Mouse (Mus musculus): ENCODE measurements around the gene Cdh10. TPM values are rescaled to one million over a fixed set of nuclear protein-coding genes. Genes with fewer than 3 reads are reported as not detected.

The Cdh10 gene
- under 1 TPM in 1 of 2 experiments, not detected in 1; 0.10 TPM for total RNA-seq (2021)
- long read RNA-seq, experiment 1, result 0 reads
- long read RNA-seq, experiment 2, result 0 reads

- intact Hi-C loops (cut with DNase I), result no loop called here
- peak; percentile 6 for DNase-seq
Observed at GRCm38 (mm10) chr15:18818185-18818973, at the start of gene Cdh10. TSS of gene Cdh10 (plus strand) at chr15:18818947.

- intact Hi-C loops (cut with DNase I), result no loop called here
- no peak for DNase-seq
Observed at GRCm38 (mm10) chr15:18809148-18809827, 9.5 kb upstream of the Cdh10 start.

GRCm38 (mm10) chr15:18817707-18818106 lies 1.0 kb upstream of the Cdh10 start:
- intact Hi-C loops (cut with DNase I), result no loop called here
- DNase-seq, result no peak

GRCm38 (mm10) chr15:18820226-18820625 lies 1.5 kb downstream of the Cdh10 start:
- DNase-seq, result no peak
- intact Hi-C loops (cut with DNase I), result no loop called here

GRCm38 (mm10) chr15:18821114-18821756 lies 2.5 kb downstream of the Cdh10 start:
- peak; percentile 74 to 88 for DNase-seq
- intact Hi-C loops (cut with DNase I), result no loop called here

GRCm38 (mm10) chr15:18823420-18823819 lies 4.7 kb downstream of the Cdh10 start:
- intact Hi-C loops (cut with DNase I), result loop anchor here (2.0 kb wide), 1 partner anchor 453 kb away; no protein-coding TSS in a partner anchor
- no peak for DNase-seq

GRCm38 (mm10) chr15:18832263-18832662 lies 13.5 kb downstream of the Cdh10 start:
- intact Hi-C loops (cut with DNase I), result no loop called here
- peak; percentile 27 to 39 for DNase-seq

- intact Hi-C loops (cut with DNase I), result no loop called here
- DNase-seq, result no peak
Observed at GRCm38 (mm10) chr15:18841769-18842168, 23.0 kb downstream of the Cdh10 start.

- intact Hi-C loops (cut with DNase I), result no loop called here
- no peak for DNase-seq
Observed at GRCm38 (mm10) chr15:18844807-18845206, 26.1 kb downstream of the Cdh10 start.

- intact Hi-C loops (cut with DNase I), result no loop called here
- no peak for DNase-seq
Observed at GRCm38 (mm10) chr15:18850497-18850896, 31.8 kb downstream of the Cdh10 start.

GRCm38 (mm10) chr15:18858135-18858534 lies 39.4 kb downstream of the Cdh10 start:
- no peak for DNase-seq
- intact Hi-C loops (cut with DNase I), result no loop called here

- DNase-seq, result no peak
- intact Hi-C loops (cut with DNase I), result no loop called here
Observed at GRCm38 (mm10) chr15:18869871-18870270, 51.1 kb downstream of the Cdh10 start.

GRCm38 (mm10) chr15:18881467-18881866 lies 62.7 kb downstream of the Cdh10 start:
- intact Hi-C loops (cut with DNase I), result no loop called here
- DNase-seq, result no peak

GRCm38 (mm10) chr15:18886673-18887072 lies 67.9 kb downstream of the Cdh10 start:
- intact Hi-C loops (cut with DNase I), result no loop called here
- DNase-seq, result no peak

GRCm38 (mm10) chr15:18888912-18889311 lies 70.2 kb downstream of the Cdh10 start:
- intact Hi-C loops (cut with DNase I), result no loop called here
- no peak for DNase-seq

GRCm38 (mm10) chr15:18890358-18890757 lies 71.6 kb downstream of the Cdh10 start:
- intact Hi-C loops (cut with DNase I), result no loop called here
- DNase-seq, result no peak

- no peak for DNase-seq
- intact Hi-C loops (cut with DNase I), result no loop called here
Observed at GRCm38 (mm10) chr15:18900776-18901175, 82.0 kb downstream of the Cdh10 start.

- no peak for DNase-seq
- intact Hi-C loops (cut with DNase I), result no loop called here
Observed at GRCm38 (mm10) chr15:18904131-18904530, 85.4 kb downstream of the Cdh10 start.

GRCm38 (mm10) chr15:18910612-18911011 lies 91.9 kb downstream of the Cdh10 start:
- intact Hi-C loops (cut with DNase I), result no loop called here

GRCm38 (mm10) chr15:18925392-18926117 lies 106.8 kb downstream of the Cdh10 start:
- intact Hi-C loops (cut with DNase I), result no loop called here
- no peak for DNase-seq

More at GRCm38 (mm10) chr15:18910612-18911011, 91.9 kb downstream of the Cdh10 start:
- DNase-seq, result no peak

Data from heart, postnatal 14 days (tissue).